Mouse (Mus musculus): ENCODE results near the gene Irf9. TPM values are rescaled to one million over a fixed set of nuclear protein-coding genes. Genes with fewer than 3 reads are reported as not detected.

Irf9 gene
- polyA plus RNA-seq, 1 experiment from 2014 or later, result 8.8 TPM

DNA sequence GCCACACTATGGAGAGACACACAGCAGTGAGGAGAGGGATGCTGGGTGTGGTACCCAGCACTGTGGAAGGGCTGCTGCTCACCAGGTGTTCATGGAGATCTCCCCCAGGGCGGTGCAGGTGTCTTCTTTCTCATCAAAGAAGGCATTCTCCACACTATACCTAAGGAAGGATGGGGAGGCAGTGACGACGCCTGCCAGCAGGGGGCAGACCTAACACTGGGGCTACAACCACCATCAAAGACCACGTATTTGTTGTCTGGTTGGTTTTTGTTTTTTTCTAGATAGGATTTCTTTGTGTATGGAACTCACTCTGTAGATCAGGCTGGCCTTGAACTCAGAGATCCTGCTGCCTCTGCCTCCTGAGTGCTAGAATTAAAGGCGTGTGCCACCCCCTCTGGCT, 25.9 kb downstream of the Irf9 start:
- WGBS, result 57% methylated on average over 5 of the region's 5 CpGs
- H3K9me3 ChIP-seq, result no peaks in the 10 kb centered on the region
- ATAC-seq (ENCODE audit: low FRiP score, low read depth), result no peak
- no peak overlapping the region for H3K4me2 ChIP-seq (replicated peaks)
- H3K4me1 ChIP-seq, result peaks cover 5% of the 10 kb centered on the region
- H3K4me3 ChIP-seq, result no peak overlapping the region
- H3K27ac ChIP-seq, result no peak overlapping the region
- peaks cover 98% of the 10 kb centered on the region for H3K36me3 ChIP-seq
- H3K9ac ChIP-seq, result 0 out of 2 replicates have a peak overlapping the region, but pooled peaks have one; percentile 5
- no peaks in the 10 kb centered on the region for H3K27me3 ChIP-seq (replicated peaks)

- Histone ChIP-seq H3K9me3 (no peaks in the 10 kb centered on the region), H3K4me3 (peak overlapping the region; percentile 68), H3K4me1 (peaks cover 22% of the 10 kb centered on the region), H3K27ac (no peak overlapping the region; the same call in 1 of the 2 replicates), H3K4me2 (replicated peaks) (peak overlapping the region; percentile 94), H3K9ac (peak overlapping the region; percentile 79), H3K27me3 (replicated peaks) (no peaks in the 10 kb centered on the region), H3K36me3 (peaks cover 71% of the 10 kb centered on the region)
- peak; percentile 80 for ATAC-seq (ENCODE audit: low FRiP score, low read depth)
- WGBS, result 4% methylated on average over 23 of the region's 23 CpGs
Measured at GRCm38 (mm10) chr14:55634874-55635522, 31.6 kb downstream of the Irf9 start.

DNA sequence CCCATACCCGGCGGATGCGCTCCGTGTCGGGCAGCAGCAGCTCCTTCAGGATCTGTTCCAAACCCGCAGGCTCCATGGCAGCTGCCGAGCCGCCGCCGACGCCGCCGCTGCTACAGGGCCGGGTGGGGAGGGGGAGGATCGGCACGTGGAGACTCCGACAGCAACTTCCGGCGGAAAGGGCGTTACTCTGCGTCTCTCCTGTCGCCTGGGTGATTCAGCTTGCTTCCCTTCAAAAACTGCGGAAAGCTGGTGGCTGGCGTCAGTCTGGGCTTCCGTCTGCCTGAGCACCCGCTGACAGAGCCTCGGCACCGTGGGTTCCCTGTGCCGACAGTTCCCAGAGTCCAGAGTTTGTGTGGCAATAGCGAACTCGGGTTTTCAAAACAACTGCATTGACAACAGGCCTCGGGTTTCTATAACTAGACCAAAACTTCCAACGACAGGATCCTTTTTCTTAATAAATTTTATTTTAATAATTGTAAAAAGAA, 32.2 kb downstream of the Irf9 start, which contains the start of gene Ipo4:
Gene Ipo4 (minus strand): TSS at position 435 of the 485 bp plus-strand sequence.
- peak; percentile 87 for ATAC-seq (ENCODE audit: low FRiP score, low read depth)
- H3K36me3 ChIP-seq, result peaks cover 71% of the 10 kb centered on the region
- 2% methylated on average over 33 of the region's 33 CpGs for WGBS

GRCm38 (mm10) chr14:55637795-55638194, 34.4 kb downstream of the Irf9 start, which contains the start of gene Gm49378:
Gene Gm49378, minus strand, starts transcription at chr14:55637895.
- H3K27ac ChIP-seq, result no peak within 1 kb of the TSS
- peaks cover 59% of the 10 kb centered on the region for H3K36me3 ChIP-seq
- no peak within 1 kb of the TSS for H3K9ac ChIP-seq

More for the DNA sequence above, 32.2 kb downstream of the Irf9 start, which contains the start of gene Ipo4:
- Histone ChIP-seq H3K9me3 (no peaks in the 10 kb centered on the region), H3K9ac (peak within 1 kb of the TSS; percentile 79), H3K4me3 (peak within 1 kb of the TSS; percentile 68), H3K27ac (no peak within 1 kb of the TSS; the same call in 1 of the 2 replicates), H3K27me3 (replicated peaks) (no peaks in the 10 kb centered on the region), H3K4me2 (replicated peaks) (peak within 1 kb of the TSS; percentile 94), H3K4me1 (peaks cover 22% of the 10 kb centered on the region)

DNA sequence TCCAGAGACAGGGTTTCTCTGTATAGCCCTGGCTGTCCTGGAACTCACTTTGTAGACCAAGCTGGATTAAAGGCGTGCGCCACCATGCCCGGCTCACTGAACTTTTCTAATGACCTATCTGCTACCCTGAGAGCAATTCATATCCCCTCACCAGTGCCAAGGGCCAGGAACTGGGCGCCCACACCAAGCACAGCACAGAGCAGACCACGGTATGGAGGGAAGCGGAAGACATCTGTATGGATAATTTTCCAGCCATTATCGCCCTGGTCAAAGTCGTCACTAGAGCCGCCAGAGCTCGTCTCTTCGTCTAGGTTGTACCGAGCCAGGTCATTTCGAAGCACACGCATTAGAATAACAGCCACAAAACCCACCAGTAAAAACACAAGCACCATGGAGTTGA, 37.4 kb downstream of the Irf9 start:
- Histone ChIP-seq H3K4me3 (no peak overlapping the region), H3K4me2 (replicated peaks) (no peak overlapping the region), H3K9me3 (no peaks in the 10 kb centered on the region), H3K4me1 (peaks cover 27% of the 10 kb centered on the region), H3K27ac (no peak overlapping the region), H3K9ac (no peak overlapping the region), H3K27me3 (replicated peaks) (no peaks in the 10 kb centered on the region), H3K36me3 (peaks cover 45% of the 10 kb centered on the region)
- ATAC-seq (ENCODE audit: low FRiP score, low read depth), result no peak
- 96% methylated on average over 14 of the region's 14 CpGs for WGBS

More at GRCm38 (mm10) chr14:55637795-55638194, 34.4 kb downstream of the Irf9 start, which contains the start of gene Gm49378:
- no peaks in the 10 kb centered on the region for H3K9me3 ChIP-seq
- no peak within 1 kb of the TSS for H3K4me3 ChIP-seq
- no peaks in the 10 kb centered on the region for H3K27me3 ChIP-seq (replicated peaks)
- WGBS, result 94% methylated on average over 9 of the region's 9 CpGs
- no peak for ATAC-seq (ENCODE audit: low FRiP score, low read depth)
- no peak within 1 kb of the TSS for H3K4me2 ChIP-seq (replicated peaks)
- H3K4me1 ChIP-seq, result peaks cover 29% of the 10 kb centered on the region

- peaks cover 23% of the 10 kb centered on the region for H3K4me1 ChIP-seq
- no peak overlapping the region for H3K4me2 ChIP-seq (replicated peaks)
- 95% methylated on average over 13 of the region's 13 CpGs for WGBS
- peaks cover 47% of the 10 kb centered on the region for H3K36me3 ChIP-seq
- H3K9ac ChIP-seq, result no peak overlapping the region
- H3K27ac ChIP-seq, result no peak overlapping the region
- no peak for ATAC-seq (ENCODE audit: low FRiP score, low read depth)
- H3K27me3 ChIP-seq (replicated peaks), result no peaks in the 10 kb centered on the region
- H3K9me3 ChIP-seq, result no peaks in the 10 kb centered on the region
- H3K4me3 ChIP-seq, result no peak overlapping the region
Measured at GRCm38 (mm10) chr14:55641291-55641690, 37.9 kb downstream of the Irf9 start.

DNA sequence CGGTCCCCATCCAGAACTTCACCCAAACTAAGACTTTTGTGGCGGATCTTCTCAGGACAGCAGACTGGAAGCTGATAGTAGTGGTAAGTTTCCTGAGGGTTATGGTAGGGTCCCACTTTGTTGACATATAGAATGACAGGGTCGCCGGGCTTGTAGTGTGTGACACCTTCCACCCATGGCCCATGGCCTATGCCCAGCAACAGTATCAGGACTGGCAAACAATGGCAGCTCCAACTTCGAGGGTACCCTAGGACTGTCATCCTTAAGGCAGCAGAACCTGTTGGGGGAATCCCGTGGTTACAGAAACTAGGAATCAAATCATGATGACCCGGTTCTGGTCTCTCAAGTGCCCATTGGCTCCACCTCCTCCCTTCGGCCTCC, 39.3 kb downstream of the Irf9 start:
- Histone ChIP-seq H3K36me3 (peaks cover 46% of the 10 kb centered on the region), H3K27ac (peak overlapping the region; percentile 67), H3K4me2 (replicated peaks) (peak overlapping the region; percentile 87), H3K9ac (peak overlapping the region; percentile 89), H3K9me3 (no peaks in the 10 kb centered on the region), H3K4me3 (peak overlapping the region; percentile 83), H3K4me1 (peaks cover 21% of the 10 kb centered on the region), H3K27me3 (replicated peaks) (no peaks in the 10 kb centered on the region)
- 27% methylated on average over 8 of the region's 8 CpGs for whole genome bisulfite sequencing
- ATAC-seq (ENCODE audit: low FRiP score, low read depth), result peak; percentile 30; the same call in 1 of the 2 replicates

DNA sequence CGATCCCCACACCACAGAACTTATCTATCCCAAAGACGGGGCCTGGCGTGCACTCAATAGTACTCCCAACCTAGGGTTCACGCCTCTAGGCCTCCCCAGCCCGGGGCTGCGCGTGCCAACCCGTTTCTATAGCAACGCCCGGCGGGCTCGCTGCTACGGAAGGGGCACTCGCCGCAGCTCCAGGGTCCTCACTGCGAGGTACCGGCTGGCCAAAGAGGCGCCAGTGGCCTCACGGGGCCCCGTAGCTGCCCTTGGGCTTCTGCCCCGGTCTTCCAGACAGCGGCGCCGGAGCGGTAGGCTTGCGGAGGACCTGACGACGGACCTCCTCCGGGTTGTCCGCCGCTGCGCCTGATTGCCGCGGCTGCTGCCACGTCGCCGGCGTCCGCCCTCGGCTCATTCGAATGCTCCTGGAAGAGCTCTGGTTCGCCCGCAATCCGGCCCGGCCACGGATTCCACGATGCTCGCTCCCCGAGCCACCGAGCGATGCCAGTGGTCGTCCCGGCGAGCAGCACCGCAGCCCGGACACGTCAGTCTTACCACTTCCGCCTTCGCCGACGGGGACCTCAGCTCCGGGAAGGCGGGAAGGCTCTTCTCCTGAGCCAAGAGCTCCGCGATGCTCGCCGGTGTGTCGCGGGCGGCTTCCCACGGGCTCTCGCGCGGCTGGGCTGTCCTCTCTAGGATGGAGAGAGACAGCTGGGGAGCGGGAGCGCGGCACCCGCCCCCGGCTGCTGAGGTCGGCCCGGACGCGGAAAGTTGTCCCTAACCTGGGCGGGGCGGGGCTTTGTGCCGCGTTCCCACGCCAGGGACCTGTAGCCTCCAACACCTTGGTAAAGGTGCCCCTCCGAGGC, 39.9 kb downstream of the Irf9 start, which contains the start of gene Tm9sf1:
Gene Tm9sf1 (minus strand): TSS at position 747 of the 848 bp plus-strand sequence.
- ATAC-seq (ENCODE audit: low FRiP score, low read depth), result peak; percentile 88
- Histone ChIP-seq H3K4me2 (replicated peaks) (peak within 1 kb of the TSS; percentile 87), H3K4me1 (peaks cover 21% of the 10 kb centered on the region), H3K27me3 (replicated peaks) (no peaks in the 10 kb centered on the region), H3K4me3 (peak within 1 kb of the TSS; percentile 83), H3K36me3 (peaks cover 39% of the 10 kb centered on the region), H3K27ac (peak within 1 kb of the TSS; percentile 67), H3K9ac (peak within 1 kb of the TSS; percentile 89), H3K9me3 (no peaks in the 10 kb centered on the region)
- WGBS, result under 1% methylated on average over 89 of the region's 89 CpGs

DNA sequence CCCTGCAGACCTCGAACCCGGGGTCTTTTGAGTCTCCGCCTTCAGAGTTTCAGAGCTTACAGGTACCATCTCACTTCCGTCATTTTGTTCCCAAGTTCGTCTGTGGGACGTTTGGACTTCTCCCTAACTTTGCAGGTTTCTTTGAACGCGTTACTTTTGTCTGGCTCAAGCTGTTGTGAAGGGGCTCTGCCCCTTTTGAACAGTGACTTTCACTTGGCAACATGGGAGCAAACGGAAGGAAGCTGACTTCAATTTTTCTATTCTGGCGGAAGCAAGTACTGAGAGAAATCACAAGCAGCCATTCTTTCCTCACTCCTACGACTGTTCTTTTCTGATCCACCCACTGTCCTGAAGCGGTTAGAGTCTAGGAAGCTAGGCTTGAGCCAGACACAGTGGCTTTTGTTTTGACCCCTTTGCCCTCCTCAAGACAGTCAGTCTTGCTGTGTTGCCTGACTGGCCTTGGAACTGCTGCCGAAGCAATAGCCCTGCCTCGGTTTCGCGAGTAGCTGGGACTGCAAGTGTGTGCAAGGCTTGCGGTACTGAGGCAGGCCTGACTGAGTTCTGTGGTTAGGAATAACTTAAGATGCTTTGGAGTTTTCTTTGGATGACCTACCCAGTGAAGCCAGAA, 41.0 kb downstream of the Irf9 start:
- H3K27ac ChIP-seq, result no peak overlapping the region
- peak overlapping the region; percentile 89 for H3K9ac ChIP-seq
- peak overlapping the region; percentile 83 for H3K4me3 ChIP-seq
- 34% methylated on average over 17 of the region's 17 CpGs for WGBS
- H3K4me1 ChIP-seq, result peaks cover 21% of the 10 kb centered on the region
- H3K9me3 ChIP-seq, result no peaks in the 10 kb centered on the region
- H3K4me2 ChIP-seq (replicated peaks), result peak overlapping the region; percentile 87
- ATAC-seq (ENCODE audit: low FRiP score, low read depth), result no peak
- peaks cover 31% of the 10 kb centered on the region for H3K36me3 ChIP-seq
- no peaks in the 10 kb centered on the region for H3K27me3 ChIP-seq (replicated peaks)

GRCm38 (mm10) chr14:55649884-55650283, 46.5 kb downstream of the Irf9 start, which contains the start of gene Tssk4:
Gene Tssk4, plus strand, starts transcription at chr14:55650184.
- Histone ChIP-seq H3K36me3 (0 out of 2 replicates have a peak, but pooled peaks cover 9% of the 10 kb centered on the region), H3K9me3 (no peaks in the 10 kb centered on the region), H3K9ac (no peak within 1 kb of the TSS), H3K4me1 (peaks cover 4% of the 10 kb centered on the region; the same call in 1 of the 2 replicates), H3K4me2 (replicated peaks) (no peak within 1 kb of the TSS), H3K27ac (no peak within 1 kb of the TSS), H3K4me3 (no peak within 1 kb of the TSS), H3K27me3 (replicated peaks) (no peaks in the 10 kb centered on the region)
- WGBS, result 88% methylated on average over 2 of the region's 2 CpGs
- ATAC-seq (ENCODE audit: low FRiP score, low read depth), result no peak

DNA sequence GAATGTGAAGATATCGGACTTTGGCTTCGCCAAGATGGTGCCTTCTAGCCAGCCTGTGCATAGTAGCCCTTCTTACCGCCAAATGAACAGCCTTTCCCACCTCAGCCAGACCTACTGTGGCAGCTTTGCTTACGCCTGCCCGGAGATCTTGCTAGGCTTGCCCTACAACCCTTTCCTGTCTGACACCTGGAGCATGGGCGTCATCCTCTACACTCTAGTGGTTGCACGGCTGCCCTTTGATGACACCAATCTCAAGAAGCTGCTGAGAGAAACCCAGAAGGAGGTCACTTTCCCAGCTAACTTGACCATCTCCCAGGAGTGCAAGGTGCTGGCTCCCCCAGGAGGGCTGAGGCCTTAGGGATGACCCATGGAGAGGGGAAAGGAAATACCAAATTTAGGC, 48.2 kb downstream of the Irf9 start:
- Histone ChIP-seq H3K36me3 (0 out of 2 replicates have a peak, but pooled peaks cover 3% of the 10 kb centered on the region), H3K9me3 (no peaks in the 10 kb centered on the region), H3K9ac (no peak overlapping the region), H3K4me2 (replicated peaks) (no peak overlapping the region), H3K27me3 (replicated peaks) (no peaks in the 10 kb centered on the region), H3K4me3 (no peak overlapping the region), H3K27ac (no peak overlapping the region), H3K4me1 (no peaks in the 10 kb centered on the region)
- WGBS, result 90% methylated on average over 7 of the region's 7 CpGs
- ATAC-seq (ENCODE audit: low FRiP score, low read depth), result no peak

All from neural tube, embryonic 12.5 days (tissue).